Mouse (Mus musculus): ENCODE results near the gene Mamdc2.

Mamdc2 gene

DNA sequence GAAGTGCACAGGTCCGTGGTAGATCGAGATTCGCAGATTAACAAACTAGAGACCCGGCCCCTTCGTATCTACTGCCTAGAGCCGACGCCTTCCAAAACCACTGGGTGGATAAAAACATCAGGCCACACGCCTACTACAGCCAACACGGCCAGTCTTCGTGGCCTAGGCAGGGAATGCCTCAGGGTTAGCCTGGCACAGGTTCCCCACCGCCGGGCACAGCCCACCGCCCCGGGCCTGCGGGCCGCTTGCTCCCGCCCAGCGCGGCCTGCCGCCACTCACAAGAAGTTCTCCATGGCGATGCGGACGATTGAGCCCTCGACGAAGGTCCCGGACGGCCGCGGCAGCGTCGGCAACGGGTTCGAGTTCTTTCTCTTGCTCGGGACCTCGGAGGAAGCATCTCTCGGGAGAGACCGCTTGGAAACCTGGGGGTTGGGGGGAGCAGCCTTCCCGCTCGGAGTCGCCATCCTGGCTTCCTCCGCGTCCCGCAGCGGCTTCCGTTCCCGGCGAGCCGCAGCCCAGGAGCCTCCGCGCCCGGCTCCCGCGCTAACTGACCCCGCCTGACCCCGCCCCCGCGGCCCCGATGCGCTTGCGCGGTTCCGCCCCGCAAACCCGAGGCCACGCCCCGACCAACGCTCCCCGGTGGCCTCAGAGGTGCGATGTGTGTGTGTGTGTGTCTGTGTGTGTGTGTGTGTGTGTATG lies 174.7 kb downstream of the Mamdc2 start, which contains the start of gene Smc5:
Gene Smc5, minus strand, starts transcription at position 543 of the 699 bp plus-strand sequence.
- ATAC-seq (ENCODE audit: low TSS enrichment): peak; percentile 80

DNA sequence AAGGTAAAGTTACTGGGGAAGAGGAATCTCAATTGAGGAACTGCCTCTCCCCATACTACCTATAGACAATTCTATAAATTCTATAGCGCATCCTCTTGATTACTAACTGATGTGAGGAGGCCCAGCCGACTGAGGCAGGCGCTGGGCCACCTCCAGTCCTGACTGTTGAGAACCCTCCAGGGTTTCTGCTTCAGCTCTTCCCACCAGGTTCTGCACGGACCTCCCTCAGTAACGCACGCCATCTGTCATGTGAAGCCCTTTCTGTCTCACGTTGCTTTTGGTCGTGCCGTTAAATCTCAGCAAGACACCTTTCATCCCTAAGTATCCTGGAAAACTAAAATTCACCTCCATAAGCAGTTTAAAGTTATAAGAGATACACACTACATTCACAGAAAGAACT lies 191.5 kb downstream of the Mamdc2 start:
- peak; percentile 62 for ATAC-seq (ENCODE audit: low TSS enrichment)

All from frontal cortex, adult (tissue).